Mouse (Mus musculus) liver, embryonic 14.5 days (tissue): ENCODE measurements around the gene Plxnb1.

Source experiments
- CTCF ChIP-seq: IDR thresholded peaks from 2 replicates; pipeline ENCODE4 v1.5.1; 2016; ENCODE audit warnings: antibody characterized with exemption, low read depth, control low read depth
- EP300 ChIP-seq: IDR thresholded peaks from 2 replicates; pipeline ENCODE4 v1.6.1; 2016; ENCODE audit warnings: antibody characterized with exemption, low read depth

- TF ChIP-seq EP300: no peak
- no peak for TF ChIP-seq CTCF
Observed at GRCm38 (mm10) chr9:109130076-109130475, 34.9 kb downstream of the Plxnb1 start.
